Mouse (Mus musculus): Measurements from ENCODE around the gene Bbx.

GRCm38 (mm10) chr16:50324746-50325145 lies 107.4 kb downstream of the Bbx start:
- TF ChIP-seq TAL1 (conservative IDR thresholded peaks at IDR 0.05; ENCODE audit: low read depth, low read length) (no peak), CTCF (IDR thresholded peaks at IDR 0.05; ENCODE audit: low read depth, low read length) (no peak), GATA1 (IDR thresholded peaks at IDR 0.05; ENCODE audit: borderline replicate concordance, low read length) (no peak), POLR2AphosphoS5 (IDR thresholded peaks at IDR 0.05; ENCODE audit: insufficient replicate concordance, low read depth, low read length) (no peak)
